Mouse (Mus musculus): ENCODE results near the gene Bicd1. TPM values are rescaled to one million over a fixed set of nuclear protein-coding genes. Genes with fewer than 3 reads are reported as not detected.

Bicd1 gene
- polyA plus RNA-seq, 1 experiment from 2014 or later: 63.7 TPM

GRCm38 (mm10) chr6:149409341-149409740 is 655 bp downstream of the Bicd1 start:
- Histone ChIP-seq H3K9me3 (ENCODE audit: control insufficient read depth, low read length) (no peaks in the 10 kb centered on the region), H3K36me3 (ENCODE audit: control insufficient read depth, insufficient read depth, low read length) (no peaks in the 10 kb centered on the region), H3K27ac (ENCODE audit: low read depth, low read length) (peak overlapping the region; percentile 95), H3K4me1 (ENCODE audit: control insufficient read depth, insufficient read depth, low read length) (peaks cover 3% of the 10 kb centered on the region; the same call in 1 of the 2 replicates), H3K4me2 (ENCODE audit: low read depth, low read length) (peak overlapping the region; percentile 75), H3K27me3 (ENCODE audit: control insufficient read depth, insufficient read depth, low read length) (no peaks in the 10 kb centered on the region), H3K4me3 (ENCODE audit: low read depth, low read length) (peak overlapping the region; percentile 81), H3K9ac (replicated peaks; ENCODE audit: low read depth, low read length) (peak overlapping the region; percentile 87)
- peak; percentile 50 for ATAC-seq (ENCODE audit: low read depth)
- under 1% methylated on average over 11 of the region's 11 CpGs for WGBS

- Histone ChIP-seq H3K9ac (replicated peaks; ENCODE audit: low read depth, low read length) (peak overlapping the region; percentile 87), H3K4me1 (ENCODE audit: control insufficient read depth, insufficient read depth, low read length) (peaks cover 3% of the 10 kb centered on the region; the same call in 1 of the 2 replicates), H3K27me3 (ENCODE audit: control insufficient read depth, insufficient read depth, low read length) (no peaks in the 10 kb centered on the region), H3K4me2 (ENCODE audit: low read depth, low read length) (peak overlapping the region; percentile 75), H3K27ac (ENCODE audit: low read depth, low read length) (peak overlapping the region; percentile 95), H3K9me3 (ENCODE audit: control insufficient read depth, low read length) (no peaks in the 10 kb centered on the region), H3K36me3 (ENCODE audit: control insufficient read depth, insufficient read depth, low read length) (no peaks in the 10 kb centered on the region), H3K4me3 (ENCODE audit: low read depth, low read length) (peak overlapping the region; percentile 81)
- no peak for ATAC-seq (ENCODE audit: low read depth)
- 3% methylated on average over 4 of the region's 4 CpGs for WGBS
Observed at GRCm38 (mm10) chr6:149409845-149410244, 1.2 kb downstream of the Bicd1 start.

- no peaks in the 10 kb centered on the region for H3K9me3 ChIP-seq (ENCODE audit: control insufficient read depth, low read length)
- H3K9ac ChIP-seq (replicated peaks; ENCODE audit: low read depth, low read length): no peak overlapping the region
- H3K36me3 ChIP-seq (ENCODE audit: control insufficient read depth, insufficient read depth, low read length): no peaks in the 10 kb centered on the region
- H3K4me1 ChIP-seq (ENCODE audit: control insufficient read depth, insufficient read depth, low read length): peaks cover 3% of the 10 kb centered on the region; the same call in 1 of the 2 replicates
- no peak for ATAC-seq (ENCODE audit: low read depth)
- H3K4me3 ChIP-seq (ENCODE audit: low read depth, low read length): no peak overlapping the region
- no peaks in the 10 kb centered on the region for H3K27me3 ChIP-seq (ENCODE audit: control insufficient read depth, insufficient read depth, low read length)
- H3K27ac ChIP-seq (ENCODE audit: low read depth, low read length): no peak overlapping the region
- H3K4me2 ChIP-seq (ENCODE audit: low read depth, low read length): no peak overlapping the region
Observed at GRCm38 (mm10) chr6:149413256-149413655, 4.6 kb downstream of the Bicd1 start.

GRCm38 (mm10) chr6:149424748-149425147 is 16.1 kb downstream of the Bicd1 start:
- H3K27me3 ChIP-seq (ENCODE audit: control insufficient read depth, insufficient read depth, low read length): no peaks in the 10 kb centered on the region
- no peak overlapping the region for H3K4me3 ChIP-seq (ENCODE audit: low read depth, low read length)
- H3K4me2 ChIP-seq (ENCODE audit: low read depth, low read length): no peak overlapping the region
- H3K9me3 ChIP-seq (ENCODE audit: control insufficient read depth, low read length): no peaks in the 10 kb centered on the region
- H3K9ac ChIP-seq (replicated peaks; ENCODE audit: low read depth, low read length): no peak overlapping the region
- no peaks in the 10 kb centered on the region for H3K4me1 ChIP-seq (ENCODE audit: control insufficient read depth, insufficient read depth, low read length)
- no peak overlapping the region for H3K27ac ChIP-seq (ENCODE audit: low read depth, low read length)
- no peak for ATAC-seq (ENCODE audit: low read depth)
- no peaks in the 10 kb centered on the region for H3K36me3 ChIP-seq (ENCODE audit: control insufficient read depth, insufficient read depth, low read length)

- ATAC-seq (ENCODE audit: low read depth): no peak
- 77% methylated on average over 1 of the region's 1 CpGs for WGBS
Observed at GRCm38 (mm10) chr6:149439140-149439539, 30.5 kb downstream of the Bicd1 start.

GRCm38 (mm10) chr6:149442884-149443283 is 34.2 kb downstream of the Bicd1 start:
- Histone ChIP-seq H3K9ac (replicated peaks; ENCODE audit: low read depth, low read length) (no peak overlapping the region), H3K9me3 (ENCODE audit: control insufficient read depth, low read length) (no peaks in the 10 kb centered on the region), H3K4me2 (ENCODE audit: low read depth, low read length) (no peak overlapping the region), H3K4me3 (ENCODE audit: low read depth, low read length) (no peak overlapping the region), H3K27me3 (ENCODE audit: control insufficient read depth, insufficient read depth, low read length) (no peaks in the 10 kb centered on the region), H3K27ac (ENCODE audit: low read depth, low read length) (no peak overlapping the region), H3K4me1 (ENCODE audit: control insufficient read depth, insufficient read depth, low read length) (no peaks in the 10 kb centered on the region; the same call in 1 of the 2 replicates), H3K36me3 (ENCODE audit: control insufficient read depth, insufficient read depth, low read length) (no peaks in the 10 kb centered on the region)
- peak; percentile 77; the same call in 1 of the 2 replicates for ATAC-seq (ENCODE audit: low read depth)
- WGBS: 19% methylated on average over 1 of the region's 1 CpGs

More at GRCm38 (mm10) chr6:149439140-149439539, 30.5 kb downstream of the Bicd1 start:
- Histone ChIP-seq H3K4me1 (ENCODE audit: control insufficient read depth, insufficient read depth, low read length) (no peaks in the 10 kb centered on the region), H3K27ac (ENCODE audit: low read depth, low read length) (no peak overlapping the region), H3K9ac (replicated peaks; ENCODE audit: low read depth, low read length) (no peak overlapping the region), H3K27me3 (ENCODE audit: control insufficient read depth, insufficient read depth, low read length) (no peaks in the 10 kb centered on the region), H3K4me2 (ENCODE audit: low read depth, low read length) (no peak overlapping the region), H3K4me3 (ENCODE audit: low read depth, low read length) (no peak overlapping the region), H3K36me3 (ENCODE audit: control insufficient read depth, insufficient read depth, low read length) (no peaks in the 10 kb centered on the region), H3K9me3 (ENCODE audit: control insufficient read depth, low read length) (peaks cover 3% of the 10 kb centered on the region; the same call in 1 of the 2 replicates)

GRCm38 (mm10) chr6:149445854-149446253 is 37.2 kb downstream of the Bicd1 start:
- Histone ChIP-seq H3K36me3 (ENCODE audit: control insufficient read depth, insufficient read depth, low read length) (no peaks in the 10 kb centered on the region), H3K4me3 (ENCODE audit: low read depth, low read length) (no peak overlapping the region), H3K4me1 (ENCODE audit: control insufficient read depth, insufficient read depth, low read length) (no peaks in the 10 kb centered on the region; the same call in 1 of the 2 replicates), H3K9ac (replicated peaks; ENCODE audit: low read depth, low read length) (no peak overlapping the region), H3K4me2 (ENCODE audit: low read depth, low read length) (no peak overlapping the region), H3K9me3 (ENCODE audit: control insufficient read depth, low read length) (no peaks in the 10 kb centered on the region), H3K27ac (ENCODE audit: low read depth, low read length) (no peak overlapping the region), H3K27me3 (ENCODE audit: control insufficient read depth, insufficient read depth, low read length) (no peaks in the 10 kb centered on the region)
- 45% methylated on average over 10 of the region's 10 CpGs for WGBS
- no peak for ATAC-seq (ENCODE audit: low read depth)

GRCm38 (mm10) chr6:149457324-149457723 is 48.6 kb downstream of the Bicd1 start:
- H3K4me1 ChIP-seq (ENCODE audit: control insufficient read depth, insufficient read depth, low read length): no peaks in the 10 kb centered on the region
- H3K4me2 ChIP-seq (ENCODE audit: low read depth, low read length): no peak overlapping the region
- H3K9ac ChIP-seq (replicated peaks; ENCODE audit: low read depth, low read length): no peak overlapping the region
- H3K27ac ChIP-seq (ENCODE audit: low read depth, low read length): no peak overlapping the region
- H3K4me3 ChIP-seq (ENCODE audit: low read depth, low read length): no peak overlapping the region
- H3K36me3 ChIP-seq (ENCODE audit: control insufficient read depth, insufficient read depth, low read length): no peaks in the 10 kb centered on the region
- H3K27me3 ChIP-seq (ENCODE audit: control insufficient read depth, insufficient read depth, low read length): no peaks in the 10 kb centered on the region
- no peaks in the 10 kb centered on the region for H3K9me3 ChIP-seq (ENCODE audit: control insufficient read depth, low read length)
- ATAC-seq (ENCODE audit: low read depth): no peak

- H3K9ac ChIP-seq (replicated peaks; ENCODE audit: low read depth, low read length): no peak overlapping the region
- WGBS: 3% methylated on average over 1 of the region's 1 CpGs
- no peak overlapping the region for H3K4me3 ChIP-seq (ENCODE audit: low read depth, low read length)
Observed at GRCm38 (mm10) chr6:149460971-149461370, 52.3 kb downstream of the Bicd1 start.

More at GRCm38 (mm10) chr6:149460971-149461370, 52.3 kb downstream of the Bicd1 start:
- no peaks in the 10 kb centered on the region for H3K4me1 ChIP-seq (ENCODE audit: control insufficient read depth, insufficient read depth, low read length)
- no peak overlapping the region for H3K4me2 ChIP-seq (ENCODE audit: low read depth, low read length)
- H3K9me3 ChIP-seq (ENCODE audit: control insufficient read depth, low read length): no peaks in the 10 kb centered on the region
- no peak overlapping the region for H3K27ac ChIP-seq (ENCODE audit: low read depth, low read length)
- ATAC-seq (ENCODE audit: low read depth): no peak
- no peaks in the 10 kb centered on the region for H3K27me3 ChIP-seq (ENCODE audit: control insufficient read depth, insufficient read depth, low read length)
- H3K36me3 ChIP-seq (ENCODE audit: control insufficient read depth, insufficient read depth, low read length): no peaks in the 10 kb centered on the region

Data from neural tube, embryonic 14.5 days (tissue).